Mouse (Mus musculus) MEL (cell line): Measurements from ENCODE around the gene Nudt2. TPM values are rescaled to one million over a fixed set of nuclear protein-coding genes. Genes with fewer than 3 reads are reported as not detected.

Experiments used
- DNase-seq: peaks from one replicate; pipeline ENCODE4 v3.0.0; 2011; ENCODE audit warnings: low read depth, low spot score
- H3K27ac ChIP-seq: 2 replicates; pipeline ENCODE4 v1.5.1; 2012; ENCODE audit warnings: low read depth, mild to moderate bottlenecking, control low read depth, low read length, moderate library complexity; ENCODE audit not compliant: control insufficient read depth
- H3K27me3 ChIP-seq, 2 experiments: fragments of 150-350 bp in 1 of 2; sonication (generic) in 1 of 2; 2 replicates each; pipeline ENCODE4 v1.6.1; 2012; ENCODE audit warnings: low read length in 2 of 2, mild to moderate bottlenecking in 2 of 2, improper control_type of control experiment in 1 of 2, moderate library complexity in 1 of 2; ENCODE audit not compliant: insufficient read depth in 2 of 2, control insufficient read depth in 1 of 2
- H3K36me3 ChIP-seq, 2 experiments: 2 replicates each; pipeline ENCODE4 v1.6.1; 2012 to 2014; ENCODE audit warnings: low read length in 2 of 2, improper control_type of control experiment in 1 of 2, inconsistent platforms in 1 of 2, mild to moderate bottlenecking in 1 of 2; ENCODE audit not compliant: insufficient read depth in 2 of 2, control insufficient read depth in 1 of 2
- H3K4me1 ChIP-seq, 2 experiments: fragments of 150-350 bp in 1 of 2; sonication (generic) in 1 of 2; 2 replicates each; pipeline ENCODE4 v1.6.1; 2012; ENCODE audit warnings: low read length in 2 of 2, improper control_type of control experiment in 1 of 2, mild to moderate bottlenecking in 1 of 2; ENCODE audit not compliant: insufficient read depth in 2 of 2, control insufficient read depth in 1 of 2
- H3K4me3 ChIP-seq, 2 experiments: fragments of 150-350 bp in 1 of 2; sonication (generic) in 1 of 2; 2 replicates each; pipeline ENCODE4 v1.5.1; 2012; ENCODE audit warnings: low read depth in 2 of 2, low read length in 2 of 2, mild to moderate bottlenecking in 2 of 2, moderate library complexity in 2 of 2, control low read depth in 1 of 2, improper control_type of control experiment in 1 of 2; ENCODE audit not compliant: control insufficient read depth in 1 of 2, insufficient read depth in 1 of 2
- H3K79me2 ChIP-seq: 2 replicates; pipeline ENCODE4 v1.6.1; 2012; ENCODE audit warnings: mild to moderate bottlenecking, low read length, moderate library complexity; ENCODE audit not compliant: control insufficient read depth, poor library complexity, insufficient read depth
- H3K9ac ChIP-seq: 2 replicates; pipeline ENCODE4 v1.6.1; 2012; ENCODE audit warnings: low read depth, mild to moderate bottlenecking, control low read depth, low read length, moderate library complexity; ENCODE audit not compliant: control insufficient read depth, poor library complexity, severe bottlenecking
- H3K9me3 ChIP-seq: fragments of 150-350 bp; sonication (generic); replicated peaks from 2 replicates; pipeline ENCODE4 v1.6.1; 2012; ENCODE audit warnings: mild to moderate bottlenecking, low read length, improper control_type of control experiment, moderate library complexity; ENCODE audit not compliant: insufficient read depth
- CHD1 ChIP-seq: IDR thresholded peaks from 2 replicates; pipeline ENCODE4 v1.6.1; 2012; ENCODE audit warnings: low read depth, mild to moderate bottlenecking, inconsistent platforms, low read length, improper control_type of control experiment
- CHD2 ChIP-seq: IDR thresholded peaks from 2 replicates; pipeline ENCODE4 v1.6.1; 2011; ENCODE audit warnings: low read length, improper control_type of control experiment
- CTCF ChIP-seq, 3 experiments: IDR thresholded peaks in 2 of 3; conservative IDR thresholded peaks in 1 of 3; 2 replicates each; pipeline ENCODE4 v1.5.1; 2011 to 2012; ENCODE audit warnings: low read length in 3 of 3, low read depth in 2 of 3, mild to moderate bottlenecking in 2 of 3, improper control_type of control experiment in 1 of 3, inconsistent platforms in 1 of 3, mixed read lengths in 1 of 3, moderate library complexity in 1 of 3; ENCODE audit not compliant: control insufficient read depth in 1 of 3, insufficient read depth in 1 of 3, poor library complexity in 1 of 3, severe bottlenecking in 1 of 3
- E2F4 ChIP-seq: IDR thresholded peaks from 2 replicates; pipeline ENCODE4 v1.6.1; 2011; ENCODE audit warnings: low read depth, low read length, improper control_type of control experiment, borderline replicate concordance
- GATA1 ChIP-seq: IDR thresholded peaks from 2 replicates; pipeline ENCODE4 v1.6.1; 2011; ENCODE audit warnings: low read depth, low read length, improper control_type of control experiment
- JUND ChIP-seq: IDR thresholded peaks from 2 replicates; pipeline ENCODE4 v1.6.1; 2011; ENCODE audit warnings: low read depth, mild to moderate bottlenecking, improper control_type of control experiment, low read length
- KAT2A ChIP-seq: conservative IDR thresholded peaks from 2 replicates; pipeline ENCODE4 v1.6.1; 2012; ENCODE audit warnings: low read depth, low read length, improper control_type of control experiment, inconsistent platforms
- MAFK ChIP-seq: IDR thresholded peaks from 2 replicates; pipeline ENCODE4 v1.6.1; 2011; ENCODE audit warnings: low read depth, mild to moderate bottlenecking, low read length, improper control_type of control experiment, borderline replicate concordance
- MYC ChIP-seq: IDR thresholded peaks from 2 replicates; pipeline ENCODE4 v1.6.1; 2011; ENCODE audit warnings: low read depth, mild to moderate bottlenecking, low read length, improper control_type of control experiment, moderate library complexity
- NELFE ChIP-seq: IDR thresholded peaks from 2 replicates; pipeline ENCODE4 v1.6.1; 2011; ENCODE audit warnings: low read depth, low read length, improper control_type of control experiment
- NRF1 ChIP-seq: IDR thresholded peaks from 2 replicates; pipeline ENCODE4 v1.6.1; 2014; ENCODE audit warnings: low read depth, mild to moderate bottlenecking, inconsistent platforms, low read length, improper control_type of control experiment, moderate library complexity; ENCODE audit not compliant: poor library complexity, insufficient read depth, severe bottlenecking
- POLR2A ChIP-seq, 2 experiments: IDR thresholded peaks; 2 replicates each; pipeline ENCODE4 v1.6.1; 2011 to 2012; ENCODE audit warnings: low read length in 2 of 2, mild to moderate bottlenecking in 2 of 2, control low read depth in 1 of 2, improper control_type of control experiment in 1 of 2, low read depth in 1 of 2, moderate library complexity in 1 of 2; ENCODE audit not compliant: control insufficient read depth in 1 of 2, insufficient read depth in 1 of 2, poor library complexity in 1 of 2
- POLR2AphosphoS5 ChIP-seq: IDR thresholded peaks from 2 replicates; pipeline ENCODE4 v1.6.1; 2012; ENCODE audit warnings: low read depth, borderline replicate concordance, mild to moderate bottlenecking, inconsistent platforms, low read length, moderate library complexity, mixed read lengths
- RAD21 ChIP-seq: IDR thresholded peaks from 2 replicates; pipeline ENCODE4 v1.6.1; 2011; ENCODE audit warnings: mild to moderate bottlenecking, low read depth, low read length, improper control_type of control experiment
- SIN3A ChIP-seq: IDR thresholded peaks from 2 replicates; pipeline ENCODE4 v1.6.1; 2012; ENCODE audit warnings: low read length, improper control_type of control experiment, inconsistent platforms
- SMC3 ChIP-seq: IDR thresholded peaks from 2 replicates; pipeline ENCODE4 v1.6.1; 2011; ENCODE audit warnings: low read depth, low read length, improper control_type of control experiment
- TCF12 ChIP-seq: IDR thresholded peaks from 2 replicates; pipeline ENCODE4 v1.6.1; 2014; ENCODE audit warnings: low read depth, mild to moderate bottlenecking, inconsistent platforms, low read length, improper control_type of control experiment, moderate library complexity
- UBTF ChIP-seq: IDR thresholded peaks from 2 replicates; pipeline ENCODE4 v1.6.1; 2012; ENCODE audit warnings: low read depth, mild to moderate bottlenecking, inconsistent platforms, low read length, improper control_type of control experiment, moderate library complexity, borderline replicate concordance; ENCODE audit not compliant: insufficient read depth
- USF2 ChIP-seq, 2 experiments: IDR thresholded peaks; 2 replicates each; pipeline ENCODE4 v1.6.1; 2011 to 2012; ENCODE audit warnings: improper control_type of control experiment in 2 of 2, low read length in 2 of 2, borderline replicate concordance in 1 of 2, inconsistent platforms in 1 of 2, low read depth in 1 of 2, mild to moderate bottlenecking in 1 of 2; ENCODE audit not compliant: insufficient read depth in 1 of 2
- ZC3H11A ChIP-seq: IDR thresholded peaks from 2 replicates; pipeline ENCODE4 v1.6.1; 2012; ENCODE audit warnings: low read depth, mild to moderate bottlenecking, inconsistent platforms, low read length, improper control_type of control experiment
- polyA plus RNA-seq, 2 experiments: library from polyadenylated mRNA; stranded (reverse) in 1 of 2; unstranded in 1 of 2; fragments of >175 nt in 1 of 2; fragments of >200 nt in 1 of 2; gene quantifications; 2 replicates each; pipeline versions ENCODE4 v1.2.1 to v1.2.4; 2012; ENCODE audit warnings: low replicate concordance in 2 of 2, low read depth in 1 of 2; ENCODE audit not compliant: insufficient read length in 2 of 2, insufficient read depth in 1 of 2, missing spikeins in 1 of 2
- total RNA-seq: library from RNA; depleted of rRNA; stranded (reverse); fragments of 300-350 nt; gene quantifications from 2 replicates; pipeline ENCODE4 v1.2.3, GENCODE M21; 2012

The Nudt2 gene
- total and polyA plus RNA-seq, 3 experiments, result 19.2 to 25.3 TPM; not detected in 1

- Histone ChIP-seq H3K9me3 (no peaks in the 10 kb centered on the region), H3K79me2 (no peaks in the 10 kb centered on the region), H3K4me1 (peaks cover 0 to 7% of the 10 kb centered on the region in 2 experiments; a peak in 2 of 4 replicates), H3K36me3 (peaks cover 0 to 2% of the 10 kb centered on the region in 2 experiments; a peak in 1 of 4 replicates), H3K4me3 (no peak overlapping the region), H3K27ac (no peak overlapping the region), H3K27me3 (no peaks in the 10 kb centered on the region), H3K9ac (no peak overlapping the region)
- no peak for DNase-seq
- TF ChIP-seq POLR2A (IDR thresholded peaks at IDR 0.05; ENCODE audit: control insufficient read depth in 1 of 2, insufficient read depth in 1 of 2, low read depth in 1 of 2, low read length in 2 of 2, poor library complexity in 1 of 2) (no peak), MAFK (no peak), E2F4 (no peak), SMC3 (no peak), JUND (no peak), NELFE (no peak), CTCF (IDR thresholded peaks at IDR 0.05 in 2 of 3, conservative IDR thresholded peaks at IDR 0.05 in 1 of 3; ENCODE audit: control insufficient read depth in 1 of 3, insufficient read depth in 1 of 3, low read depth in 2 of 3, low read length in 3 of 3, poor library complexity in 1 of 3, severe bottlenecking in 1 of 3) (no peak), UBTF (no peak), USF2 (IDR thresholded peaks at IDR 0.05; ENCODE audit: borderline replicate concordance in 1 of 2, insufficient read depth in 1 of 2, low read depth in 1 of 2, low read length in 2 of 2) (no peak), ZC3H11A (no peak), KAT2A (no peak), TCF12 (no peak), CHD1 (no peak), RAD21 (no peak), CHD2 (no peak), POLR2AphosphoS5 (no peak), NRF1 (no peak), GATA1 (no peak), MYC (no peak), SIN3A (no peak)
Observed at GRCm38 (mm10) chr4:41526553-41526952, 61.6 kb downstream of the Nudt2 start.

GRCm38 (mm10) chr4:41527076-41527475 is 62.1 kb downstream of the Nudt2 start:
- TF ChIP-seq JUND (no peak), CHD2 (no peak), CTCF (IDR thresholded peaks at IDR 0.05 in 2 of 3, conservative IDR thresholded peaks at IDR 0.05 in 1 of 3; ENCODE audit: control insufficient read depth in 1 of 3, insufficient read depth in 1 of 3, low read depth in 2 of 3, low read length in 3 of 3, poor library complexity in 1 of 3, severe bottlenecking in 1 of 3) (no peak)
- Histone ChIP-seq H3K79me2 (no peaks in the 10 kb centered on the region), H3K27ac (no peak overlapping the region), H3K9me3 (no peaks in the 10 kb centered on the region), H3K36me3 (peaks cover 0 to 2% of the 10 kb centered on the region in 2 experiments; a peak in 1 of 4 replicates), H3K4me3 (no peak overlapping the region), H3K4me1 (peaks cover 0 to 7% of the 10 kb centered on the region in 2 experiments; a peak in 2 of 4 replicates), H3K9ac (no peak overlapping the region), H3K27me3 (no peaks in the 10 kb centered on the region)
- no peak for DNase-seq
